Mouse (Mus musculus) lung, postnatal 0 days (tissue): ENCODE data around the gene Olfr66.

Experiments
- CTCF ChIP-seq: IDR thresholded peaks from 2 replicates; pipeline ENCODE4 v1.5.1; 2016; ENCODE audit warnings: antibody characterized with exemption, mild to moderate bottlenecking
- EP300 ChIP-seq: IDR thresholded peaks from 2 replicates; pipeline ENCODE4 v1.6.1; 2016; ENCODE audit warnings: antibody characterized with exemption, mild to moderate bottlenecking, control low read depth

DNA sequence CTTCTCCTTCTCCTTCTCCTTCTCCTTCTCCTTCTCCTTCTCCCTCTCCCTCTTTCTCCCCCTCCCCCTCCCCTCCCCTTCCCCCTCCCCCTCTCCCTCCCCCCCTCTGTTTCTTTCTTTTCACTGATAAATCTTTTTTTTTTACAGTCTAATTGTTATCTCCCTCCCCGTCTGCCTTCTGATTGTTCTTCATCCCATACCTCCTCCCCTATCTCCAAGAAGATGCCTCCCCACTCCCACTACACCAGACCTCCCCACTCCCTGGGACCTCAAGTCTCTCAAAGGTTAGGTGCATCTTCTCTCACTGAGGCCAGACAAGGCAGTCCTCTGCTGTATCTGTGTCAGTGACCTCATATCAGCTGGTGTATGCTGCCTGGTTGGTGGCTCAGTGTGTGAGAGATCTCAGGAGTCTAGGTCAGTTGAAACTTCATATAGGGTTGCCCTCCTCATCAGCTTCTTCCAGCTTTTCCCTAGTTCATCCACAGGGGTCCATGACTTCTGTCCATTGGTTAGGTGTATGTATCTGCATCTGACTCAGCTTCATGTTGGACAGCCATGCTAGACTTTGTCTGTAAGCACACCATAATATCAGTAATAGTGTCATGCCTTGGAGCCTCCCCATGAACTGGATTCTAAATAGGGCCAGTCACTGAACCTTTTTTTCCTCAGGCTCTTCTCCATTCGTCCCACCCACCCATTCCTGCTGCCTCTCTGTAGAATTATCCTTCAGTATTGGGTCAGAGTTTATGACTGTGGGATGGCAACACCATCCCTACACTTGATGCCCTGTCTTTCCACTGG, 41.3 kb downstream of the Olfr66 start:
- TF ChIP-seq EP300 (no peak), CTCF (no peak)
